Mouse (Mus musculus) ES-Bruce4 (cell line): ENCODE results near the gene Exoc4. TPM values are rescaled to one million over a fixed set of nuclear protein-coding genes. Genes with fewer than 3 reads are reported as not detected.

Experiments used
- H3K27ac ChIP-seq: 2 replicates; pipeline ENCODE4 v1.5.1; 2012; ENCODE audit warnings: low read length, inconsistent platforms; ENCODE audit not compliant: insufficient read depth
- H3K27me3 ChIP-seq: 2 replicates; pipeline ENCODE4 v1.6.1; 2012; ENCODE audit warnings: mild to moderate bottlenecking, low read length, inconsistent platforms; ENCODE audit not compliant: control insufficient read depth, poor library complexity, insufficient read depth, severe bottlenecking
- H3K36me3 ChIP-seq: 2 replicates; pipeline ENCODE4 v1.6.1; 2012; ENCODE audit warnings: inconsistent platforms, mild to moderate bottlenecking, low read length, moderate library complexity; ENCODE audit not compliant: control insufficient read depth, poor library complexity, insufficient read depth, severe bottlenecking
- H3K4me1 ChIP-seq: one replicate; pipeline ENCODE4 v1.8.1; 2011; ENCODE audit warnings: low read length; ENCODE audit not compliant: control insufficient read depth, insufficient read depth
- H3K4me3 ChIP-seq: 2 replicates; pipeline ENCODE4 v1.5.1; 2011; ENCODE audit warnings: low read depth, mild to moderate bottlenecking, low read length
- H3K9ac ChIP-seq: 2 replicates; pipeline ENCODE4 v1.6.1; 2012; ENCODE audit warnings: low read depth, mild to moderate bottlenecking, inconsistent platforms; ENCODE audit not compliant: poor library complexity, severe bottlenecking
- H3K9me3 ChIP-seq: replicated peaks from 2 replicates; pipeline ENCODE4 v1.6.1; 2012; ENCODE audit warnings: mild to moderate bottlenecking, low read length, inconsistent platforms; ENCODE audit not compliant: control insufficient read depth, poor library complexity, insufficient read depth, severe bottlenecking
- CTCF ChIP-seq: IDR thresholded peaks from one replicate; pipeline ENCODE4 v1.8.1; 2011; ENCODE audit warnings: low read depth, low read length
- EP300 ChIP-seq: IDR thresholded peaks from 2 replicates; pipeline ENCODE4 v1.6.1; 2011; ENCODE audit warnings: low read depth, low read length; ENCODE audit not compliant: insufficient read depth
- POLR2A ChIP-seq: IDR thresholded peaks from one replicate; pipeline ENCODE4 v1.8.1; 2011; ENCODE audit warnings: low read length; ENCODE audit not compliant: insufficient read depth
- polyA plus RNA-seq: library from polyadenylated mRNA; stranded (reverse); fragments of >200 nt; gene quantifications from 2 replicates; pipeline ENCODE4 v1.2.4, GENCODE M21; 2011; ENCODE audit warnings: low read depth; ENCODE audit not compliant: missing spikeins, insufficient read depth, insufficient read length

Gene Exoc4
- polyA plus RNA-seq, 1 experiment = 158 TPM

- TF ChIP-seq CTCF = no peak
- no peak for TF ChIP-seq POLR2A
- TF ChIP-seq EP300 = no peak
- Histone ChIP-seq H3K9ac (no peak overlapping the region), H3K9me3 (no peaks in the 10 kb centered on the region), H3K27ac (no peak overlapping the region), H3K27me3 (no peaks in the 10 kb centered on the region), H3K4me3 (no peak overlapping the region), H3K36me3 (no peaks in the 10 kb centered on the region), H3K4me1 (no peaks in the 10 kb centered on the region)
Measured at GRCm38 (mm10) chr6:33709340-33709739, 460.5 kb downstream of the Exoc4 start.

GRCm38 (mm10) chr6:33711742-33712141 lies 462.9 kb downstream of the Exoc4 start:
- Histone ChIP-seq H3K36me3 (no peaks in the 10 kb centered on the region), H3K9me3 (no peaks in the 10 kb centered on the region), H3K4me1 (no peaks in the 10 kb centered on the region), H3K9ac (no peak overlapping the region), H3K27ac (no peak overlapping the region), H3K27me3 (no peaks in the 10 kb centered on the region), H3K4me3 (no peak overlapping the region)
- TF ChIP-seq POLR2A = no peak
- no peak for TF ChIP-seq EP300
- no peak for TF ChIP-seq CTCF

- H3K4me1 ChIP-seq = no peaks in the 10 kb centered on the region
- H3K27ac ChIP-seq = no peak overlapping the region
- H3K27me3 ChIP-seq = no peaks in the 10 kb centered on the region
- H3K9me3 ChIP-seq = no peaks in the 10 kb centered on the region
- no peak overlapping the region for H3K9ac ChIP-seq
- no peak for TF ChIP-seq POLR2A
- no peak for TF ChIP-seq CTCF
- TF ChIP-seq EP300 = no peak
- H3K4me3 ChIP-seq = no peak overlapping the region
- no peaks in the 10 kb centered on the region for H3K36me3 ChIP-seq
Measured at GRCm38 (mm10) chr6:33712540-33713118, 463.7 kb downstream of the Exoc4 start.

- Histone ChIP-seq H3K4me3 (no peak overlapping the region), H3K4me1 (no peaks in the 10 kb centered on the region), H3K27ac (no peak overlapping the region), H3K36me3 (no peaks in the 10 kb centered on the region), H3K9me3 (no peaks in the 10 kb centered on the region), H3K27me3 (no peaks in the 10 kb centered on the region), H3K9ac (no peak overlapping the region)
- TF ChIP-seq EP300 (no peak), CTCF (no peak), POLR2A (no peak)
Measured at GRCm38 (mm10) chr6:33716254-33716965, 467.5 kb downstream of the Exoc4 start.

GRCm38 (mm10) chr6:33721166-33721565 lies 472.3 kb downstream of the Exoc4 start:
- Histone ChIP-seq H3K9me3 (no peaks in the 10 kb centered on the region), H3K27ac (no peak overlapping the region), H3K9ac (no peak overlapping the region), H3K27me3 (no peaks in the 10 kb centered on the region), H3K4me3 (no peak overlapping the region), H3K36me3 (no peaks in the 10 kb centered on the region), H3K4me1 (no peaks in the 10 kb centered on the region)
- no peak for TF ChIP-seq EP300
- no peak for TF ChIP-seq CTCF
- no peak for TF ChIP-seq POLR2A

- Histone ChIP-seq H3K4me1 (no peaks in the 10 kb centered on the region), H3K9ac (no peak overlapping the region), H3K9me3 (no peaks in the 10 kb centered on the region), H3K36me3 (no peaks in the 10 kb centered on the region), H3K27ac (no peak overlapping the region), H3K4me3 (no peak overlapping the region), H3K27me3 (no peaks in the 10 kb centered on the region)
- no peak for TF ChIP-seq EP300
- TF ChIP-seq CTCF = no peak
- no peak for TF ChIP-seq POLR2A
Measured at GRCm38 (mm10) chr6:33722811-33723210, 473.9 kb downstream of the Exoc4 start.
